Mouse (Mus musculus) limb, embryonic 14.5 days (tissue): ENCODE results near the gene Lin7a. TPM values are rescaled to one million over a fixed set of nuclear protein-coding genes. Genes with fewer than 3 reads are reported as not detected.

Experiments
- ATAC-seq: fragments of 200-750 bp; cut with Nextera tagmentation; 2 replicates; pipeline ENCODE4 v1.8.0; 2017; ENCODE audit warnings: low read depth, moderate number of reproducible peaks, moderate TSS enrichment; ENCODE audit not compliant: low FRiP score
- DNase-seq: peaks from one replicate; pipeline ENCODE4 v3.0.0-alpha.2; 2015; ENCODE audit warnings: low spot score
- H3K27ac ChIP-seq: fragments of 300-500 bp; sonication (generic); replicated peaks from 2 replicates; pipeline ENCODE4 v1.5.1; 2014; ENCODE audit warnings: low read depth, mild to moderate bottlenecking, low read length, moderate library complexity, mixed read lengths
- H3K27me3 ChIP-seq: fragments of 300-500 bp; sonication (generic); 2 replicates; pipeline ENCODE4 v1.6.1; 2014; ENCODE audit warnings: low read length, mixed read lengths; ENCODE audit not compliant: control insufficient read depth, insufficient read depth
- H3K36me3 ChIP-seq: fragments of 300-500 bp; sonication (generic); 2 replicates; pipeline ENCODE4 v1.6.1; 2014; ENCODE audit warnings: mild to moderate bottlenecking, low read length, moderate library complexity, mixed read lengths; ENCODE audit not compliant: control insufficient read depth, insufficient read depth
- H3K4me1 ChIP-seq: fragments of 300-500 bp; sonication (generic); 2 replicates; pipeline ENCODE4 v1.6.1; 2014; ENCODE audit warnings: antibody characterized with exemption, low read length, mixed read lengths; ENCODE audit not compliant: control insufficient read depth, insufficient read depth
- H3K4me2 ChIP-seq: fragments of 300-500 bp; sonication (generic); replicated peaks from 2 replicates; pipeline ENCODE4 v1.6.1; 2014; ENCODE audit warnings: low read depth, mild to moderate bottlenecking, low read length, moderate library complexity; ENCODE audit not compliant: severe bottlenecking
- H3K4me3 ChIP-seq: fragments of 300-500 bp; sonication (generic); replicated peaks from 2 replicates; pipeline ENCODE4 v1.5.1; 2014; ENCODE audit warnings: low read length
- H3K9ac ChIP-seq: fragments of 300-500 bp; sonication (generic); 2 replicates; pipeline ENCODE4 v1.6.1; 2014; ENCODE audit warnings: mild to moderate bottlenecking, low read depth, low read length, moderate library complexity; ENCODE audit not compliant: severe bottlenecking
- H3K9me3 ChIP-seq: fragments of 300-500 bp; sonication (generic); 2 replicates; pipeline ENCODE4 v1.6.1; 2016; ENCODE audit warnings: low read length; ENCODE audit not compliant: control insufficient read depth
- POLR2A ChIP-seq: fragments of 200-500 bp; IDR thresholded peaks from 2 replicates; pipeline ENCODE4 v1.8.0; 2012; ENCODE audit warnings: inconsistent platforms, mild to moderate bottlenecking, moderate library complexity, borderline replicate concordance; ENCODE audit not compliant: insufficient read depth, insufficient read length; ENCODE audit errors: extremely low read depth
- WGBS: fragments of 180-500 bp; shearing (Covaris S2); extraction: QIAGEN DNeasy Blood & Tissue Kit; methylation state at CpG from one replicate; pipeline ENCODE4 v1.1.7; 2014; 5-methylcytosine and 5-hydroxymethylcytosine counted together
- polyA plus RNA-seq, 2 experiments: library from polyadenylated mRNA; depleted of rRNA in 1 of 2; stranded (reverse) in 1 of 2; unstranded in 1 of 2; fragments of >200 nt; fragmentation: Nextera tagmentation in 1 of 2; extraction: Ambion mirVana in 1 of 2; gene quantifications; 2 replicates each; pipeline versions ENCODE4 v1.2.1 to v1.2.3; 2012 to 2014

The Lin7a gene
- polyA plus RNA-seq, 2 experiments = 2.6 to 5.2 TPM

DNA sequence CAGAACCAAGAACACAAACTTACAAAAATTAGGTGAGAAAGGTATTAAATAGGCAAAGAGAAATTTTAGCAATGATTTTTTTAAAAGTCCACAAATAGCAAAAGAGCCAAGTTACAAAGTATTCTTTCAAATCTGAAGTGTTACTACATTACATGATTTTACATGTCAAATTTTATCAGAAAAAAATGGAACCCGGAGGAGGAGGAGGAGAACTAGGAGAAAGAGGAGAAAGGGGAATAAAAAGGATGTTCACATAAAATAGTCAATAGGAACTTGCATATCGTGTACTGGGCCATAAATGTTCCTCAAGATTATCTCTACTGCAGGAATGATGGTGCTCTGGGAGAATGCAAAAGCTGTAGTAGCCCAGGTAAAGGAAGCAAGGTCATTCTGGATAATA is 34.4 kb upstream of the Lin7a start:
- no peak overlapping the region for H3K27ac ChIP-seq
- no peaks in the 10 kb centered on the region for H3K36me3 ChIP-seq
- no peaks in the 10 kb centered on the region for H3K27me3 ChIP-seq
- H3K4me2 ChIP-seq = no peak overlapping the region
- no peak overlapping the region for H3K4me3 ChIP-seq
- no peak overlapping the region for H3K9ac ChIP-seq
- WGBS = 77% methylated on average over 2 of the region's 2 CpGs
- no peak for TF ChIP-seq POLR2A
- DNase-seq (no peak), ATAC-seq (no peak)
- no peaks in the 10 kb centered on the region for H3K4me1 ChIP-seq
- H3K9me3 ChIP-seq = no peaks in the 10 kb centered on the region

DNA sequence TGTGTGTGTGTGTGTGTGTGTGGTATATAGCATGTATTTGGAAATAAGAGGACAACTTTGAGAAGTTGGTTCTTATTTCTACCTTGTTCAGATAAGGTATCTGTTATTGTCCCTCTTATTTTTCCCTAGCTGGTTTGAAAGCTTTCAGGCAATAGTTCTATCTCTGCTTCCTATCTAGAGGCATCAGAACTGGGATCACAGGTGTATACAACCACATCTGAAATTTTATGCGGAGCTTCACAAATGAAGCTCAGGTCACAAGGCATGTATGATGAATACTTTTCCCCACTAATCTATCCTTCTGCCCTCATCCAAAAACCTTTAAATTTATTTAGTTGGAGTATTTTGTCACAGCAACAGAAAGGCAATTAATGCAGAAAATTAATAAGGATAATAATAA is 33.8 kb upstream of the Lin7a start:
- no peak for TF ChIP-seq POLR2A
- H3K27me3 ChIP-seq = no peaks in the 10 kb centered on the region
- no peak for ATAC-seq

DNA sequence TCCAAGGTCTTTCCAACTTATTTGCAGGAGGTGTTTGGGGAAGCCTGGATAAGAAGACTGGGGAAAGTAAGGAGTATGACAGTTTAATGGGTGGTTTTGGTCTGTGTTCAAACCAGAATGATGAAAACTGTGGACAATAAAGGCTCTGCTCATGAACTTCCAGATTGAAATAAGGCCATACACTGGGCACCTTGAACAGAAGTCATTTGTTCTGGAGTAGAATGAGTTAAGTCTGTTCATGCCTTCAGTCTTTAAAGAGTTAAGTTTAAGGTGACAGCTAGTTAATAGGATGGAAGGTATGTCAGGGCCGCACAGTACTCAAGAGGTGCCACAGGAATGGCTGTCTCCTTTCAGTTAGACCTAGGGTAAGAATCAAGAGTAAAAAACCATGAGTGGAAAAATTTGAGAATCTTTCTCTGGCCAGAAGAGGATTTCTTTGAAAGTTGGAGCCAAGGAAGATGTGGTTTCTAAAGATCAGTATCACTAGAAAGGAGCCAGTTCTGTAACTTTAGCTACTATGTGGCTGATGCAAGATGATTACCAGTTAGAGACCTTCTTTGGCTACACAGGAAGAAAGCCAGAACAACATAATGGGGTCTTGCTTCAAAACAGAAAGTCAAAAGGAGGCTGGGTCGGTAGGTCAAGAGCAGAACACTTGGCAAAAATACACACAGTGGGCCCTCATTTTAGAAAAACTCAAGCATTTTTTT is 33.2 kb upstream of the Lin7a start:
- Histone ChIP-seq H3K4me3 (no peak overlapping the region), H3K9me3 (no peaks in the 10 kb centered on the region), H3K27me3 (no peaks in the 10 kb centered on the region), H3K9ac (no peak overlapping the region), H3K27ac (no peak overlapping the region), H3K4me1 (no peaks in the 10 kb centered on the region), H3K4me2 (no peak overlapping the region), H3K36me3 (no peaks in the 10 kb centered on the region)
- WGBS = 61% methylated on average over 2 of the region's 2 CpGs
- ATAC-seq = no peak
- DNase-seq = no peak
- TF ChIP-seq POLR2A = no peak

More for the DNA sequence above, 33.8 kb upstream of the Lin7a start:
- Histone ChIP-seq H3K4me1 (no peaks in the 10 kb centered on the region), H3K9me3 (no peaks in the 10 kb centered on the region), H3K4me2 (no peak overlapping the region), H3K27ac (no peak overlapping the region), H3K4me3 (no peak overlapping the region), H3K9ac (no peak overlapping the region), H3K36me3 (no peaks in the 10 kb centered on the region)
- WGBS = 97% methylated on average over 1 of the region's 1 CpGs
- no peak for DNase-seq

DNA sequence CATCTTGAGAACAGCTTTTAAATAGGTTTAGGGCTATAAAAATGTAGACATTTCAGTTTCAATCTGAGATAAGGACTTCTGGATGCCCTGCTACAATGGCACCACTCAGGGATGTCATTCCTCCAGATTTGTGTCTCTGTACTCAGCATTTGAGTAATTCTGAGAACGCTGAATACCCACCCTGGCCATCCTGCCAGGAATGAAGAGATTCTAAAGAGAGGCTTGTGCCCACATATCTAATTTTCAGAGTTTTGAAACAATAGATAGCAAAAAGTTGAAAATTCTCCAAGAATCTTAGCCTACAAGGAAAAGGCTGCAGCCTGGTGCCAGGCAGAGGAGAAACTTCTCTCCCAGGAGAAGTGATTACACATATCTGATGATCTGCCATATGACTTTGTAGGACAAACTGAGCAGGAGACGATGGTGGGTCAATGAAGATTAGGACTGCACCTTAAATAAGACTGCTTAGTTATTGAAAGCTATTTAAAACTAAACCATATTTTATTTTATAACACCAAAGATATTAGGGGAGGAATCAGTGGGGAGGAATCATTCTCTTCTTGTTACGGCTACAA is 32.5 kb upstream of the Lin7a start:
- no peaks in the 10 kb centered on the region for H3K9me3 ChIP-seq
- DNase-seq = no peak
- TF ChIP-seq POLR2A = no peak
- H3K4me1 ChIP-seq = no peaks in the 10 kb centered on the region
- no peak overlapping the region for H3K27ac ChIP-seq
- H3K4me3 ChIP-seq = no peak overlapping the region
- H3K36me3 ChIP-seq = no peaks in the 10 kb centered on the region
- H3K9ac ChIP-seq = no peak overlapping the region
- H3K27me3 ChIP-seq = no peaks in the 10 kb centered on the region
- 74% methylated on average over 3 of the region's 3 CpGs for WGBS
- ATAC-seq = no peak
- no peak overlapping the region for H3K4me2 ChIP-seq

DNA sequence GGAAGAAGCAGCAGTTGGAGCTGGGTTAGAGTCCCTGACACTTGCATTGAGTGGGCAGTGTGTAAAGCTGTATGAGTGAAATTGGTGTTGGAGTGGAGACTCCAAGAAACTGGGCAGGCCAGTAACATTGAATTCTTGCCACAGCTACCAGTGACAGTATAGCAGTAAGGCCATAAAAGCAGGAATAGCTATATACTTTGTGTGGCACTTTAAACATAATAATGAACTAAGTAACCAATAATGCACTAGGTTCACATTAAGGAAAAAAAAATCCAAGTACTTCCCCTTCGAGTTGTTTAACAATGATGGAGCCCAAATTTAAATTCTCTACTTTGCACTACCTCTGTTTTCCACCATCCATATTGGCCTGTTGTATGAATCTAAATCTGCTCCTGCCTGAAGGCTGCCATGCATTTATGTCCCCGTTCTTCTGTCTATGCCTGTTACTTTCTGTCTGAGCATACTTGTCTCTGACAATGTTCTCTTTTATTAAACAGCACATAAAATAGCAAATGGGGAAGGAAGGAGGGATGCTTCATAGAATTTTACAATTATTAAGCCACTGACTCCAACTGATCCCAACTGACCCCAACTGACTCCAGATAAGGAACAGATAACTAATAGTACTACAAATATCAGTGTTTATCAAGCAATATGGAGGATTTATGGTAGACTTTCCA is 31.7 kb upstream of the Lin7a start:
- TF ChIP-seq POLR2A = no peak
- no peak for DNase-seq
- no peak overlapping the region for H3K9ac ChIP-seq
- H3K9me3 ChIP-seq = no peaks in the 10 kb centered on the region
- no peaks in the 10 kb centered on the region for H3K4me1 ChIP-seq
- no peak overlapping the region for H3K27ac ChIP-seq
- 74% methylated on average over 2 of the region's 2 CpGs for WGBS
- no peaks in the 10 kb centered on the region for H3K27me3 ChIP-seq
- no peak for ATAC-seq
- no peaks in the 10 kb centered on the region for H3K36me3 ChIP-seq
- H3K4me3 ChIP-seq = no peak overlapping the region
- H3K4me2 ChIP-seq = no peak overlapping the region
